Mouse (Mus musculus) cerebellum, adult 11 months (tissue): Measurements from ENCODE around the gene Tgfbr3.
A peak's percentile ranks its signal among the peaks of the same experiment; 100 is the strongest.

Source experiments
- DNase-seq: peaks from one replicate; pipeline ENCODE4 v3.0.0; 2022

The Tgfbr3 gene

GRCm38 (mm10) chr5:107101135-107101534 is 188.3 kb downstream of the Tgfbr3 start:
- DNase-seq: no peak

DNA sequence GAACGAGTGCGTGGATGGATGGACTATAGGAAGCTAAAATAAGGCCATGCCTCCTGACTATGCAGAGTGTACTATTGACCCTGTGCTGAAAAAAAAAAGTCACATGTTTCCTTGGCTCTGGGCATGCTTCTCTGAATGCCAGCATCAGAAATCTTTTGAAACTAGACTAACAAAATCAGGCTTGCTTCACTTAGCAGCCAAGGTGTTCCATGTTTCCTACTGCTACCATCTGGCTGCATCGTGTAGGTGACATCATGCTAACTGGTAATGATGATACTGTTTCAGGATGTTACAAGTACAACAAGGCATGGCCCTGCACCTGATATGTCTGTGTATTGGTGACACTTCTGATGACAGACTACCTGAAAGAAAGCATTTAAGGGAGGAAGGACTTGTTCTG is 189.8 kb downstream of the Tgfbr3 start:
- no peak for DNase-seq

GRCm38 (mm10) chr5:107099076-107099475 is 190.4 kb downstream of the Tgfbr3 start:
- DNase-seq: peak; percentile 33

DNA sequence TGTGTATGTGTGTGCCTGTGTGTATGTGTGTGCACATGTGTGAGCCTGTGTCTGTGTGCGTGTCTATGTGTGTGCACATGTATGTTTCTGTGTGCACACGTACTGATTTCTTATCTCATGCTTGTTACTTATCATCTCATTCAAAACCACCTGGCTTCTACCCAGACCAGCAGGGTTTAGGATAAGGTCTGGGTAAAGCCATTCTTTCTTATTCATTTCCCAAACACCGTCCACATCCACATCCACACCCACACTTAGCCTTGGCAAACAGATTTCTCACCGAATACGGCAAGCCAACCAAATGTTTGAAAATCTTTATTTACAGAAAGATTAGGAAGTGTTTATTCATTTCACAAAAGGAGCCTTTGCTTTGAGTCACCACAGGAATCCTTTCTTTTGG is 191.4 kb downstream of the Tgfbr3 start:
- DNase-seq: no peak

DNA sequence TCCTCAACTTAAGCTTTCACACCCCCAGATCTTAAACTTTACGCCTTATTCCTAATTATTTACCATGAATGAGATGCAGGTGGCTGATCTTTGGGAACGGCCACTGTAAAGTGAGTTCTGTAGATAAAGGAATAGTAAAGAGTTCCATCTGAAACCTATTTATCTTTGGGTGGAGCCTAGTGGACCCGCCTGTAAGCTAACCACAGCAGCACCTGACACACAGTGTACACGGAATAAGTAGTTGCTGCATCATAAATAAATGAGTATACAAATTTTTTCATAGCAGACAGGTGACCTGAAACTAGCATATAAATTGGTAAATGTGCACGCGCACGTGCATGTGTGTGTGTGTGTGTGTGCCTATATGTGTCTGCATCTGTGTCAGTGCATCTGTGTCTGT is 192.1 kb downstream of the Tgfbr3 start:
- DNase-seq: no peak

GRCm38 (mm10) chr5:107094233-107094632 is 195.2 kb downstream of the Tgfbr3 start:
- DNase-seq: no peak

- no peak for DNase-seq
Observed at GRCm38 (mm10) chr5:107093253-107093652, 196.2 kb downstream of the Tgfbr3 start.

- DNase-seq: no peak
Observed at GRCm38 (mm10) chr5:107092137-107092536, 197.3 kb downstream of the Tgfbr3 start.

DNA sequence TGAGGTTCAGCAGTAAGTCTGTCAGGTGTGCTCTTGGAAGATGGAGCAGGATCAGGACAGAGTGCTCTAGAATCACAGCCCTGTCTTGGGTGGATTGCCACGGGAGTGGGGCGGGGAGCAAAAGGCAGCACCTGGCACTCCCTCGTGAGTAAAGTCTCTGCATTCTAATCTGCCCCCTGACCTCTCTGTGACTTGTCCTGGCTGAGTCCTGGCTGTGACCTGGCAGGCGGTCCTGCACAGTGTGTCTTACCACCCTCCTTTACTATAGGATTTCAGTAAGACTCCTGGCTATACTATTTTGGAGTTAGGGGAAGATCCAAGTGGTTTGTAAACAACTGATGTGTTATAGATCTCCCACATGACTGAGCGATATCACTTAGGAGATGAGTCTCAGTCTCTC is 199.5 kb downstream of the Tgfbr3 start:
- DNase-seq: no peak

DNA sequence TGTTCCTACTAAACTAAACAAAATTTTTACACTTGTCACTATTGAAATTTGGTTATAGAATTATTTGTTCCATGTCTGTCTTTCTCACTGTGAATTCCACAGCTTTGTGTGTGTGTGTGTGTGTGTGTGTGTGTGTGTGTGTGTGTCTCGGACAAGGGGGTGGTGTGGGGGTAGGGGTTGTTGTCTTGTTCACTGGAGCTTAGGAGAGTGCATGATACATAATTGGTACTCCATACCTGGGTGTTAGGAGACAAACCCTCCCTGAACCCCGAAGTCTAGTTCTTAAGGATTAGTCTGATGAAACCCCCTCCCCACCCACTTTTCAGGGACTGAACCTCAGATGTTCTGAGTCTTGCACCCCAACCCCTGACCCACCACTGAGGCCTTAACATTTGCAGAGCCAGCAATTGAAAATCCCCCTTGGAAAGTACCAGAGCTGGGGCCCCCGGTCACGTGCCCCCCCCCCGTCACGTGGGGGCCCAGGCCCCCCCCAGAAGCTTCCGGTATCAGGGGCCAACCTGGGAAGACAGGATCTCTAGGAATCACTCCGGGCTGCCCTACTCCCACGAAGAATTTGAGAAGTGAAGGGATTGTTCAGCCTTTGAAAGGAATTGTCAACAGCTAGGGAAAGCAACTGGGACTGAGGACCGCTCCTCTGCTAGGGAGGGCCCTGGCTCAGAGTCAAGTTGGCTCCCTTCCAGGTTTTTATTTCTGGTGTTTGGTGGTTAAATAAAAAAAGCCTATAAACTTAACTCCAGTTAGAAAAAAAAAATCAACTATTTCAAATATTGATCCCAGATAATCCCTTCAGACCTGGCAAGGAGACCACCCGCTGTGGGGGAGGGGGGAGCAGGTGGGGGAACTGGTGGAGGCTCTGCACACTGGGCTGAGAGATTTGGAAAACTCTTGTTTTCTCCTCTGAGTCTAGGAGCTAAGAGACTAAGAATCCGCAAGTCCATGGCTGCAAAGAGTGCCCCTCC is 201.3 kb downstream of the Tgfbr3 start:
- no peak for DNase-seq

GRCm38 (mm10) chr5:107087291-107087690 is 202.1 kb downstream of the Tgfbr3 start:
- DNase-seq: no peak

GRCm38 (mm10) chr5:107086166-107086565 is 203.3 kb downstream of the Tgfbr3 start:
- DNase-seq: no peak

GRCm38 (mm10) chr5:107084431-107084830 is 205.0 kb downstream of the Tgfbr3 start:
- DNase-seq: no peak

- DNase-seq: no peak
Observed at GRCm38 (mm10) chr5:107082011-107082410, 207.4 kb downstream of the Tgfbr3 start.

DNA sequence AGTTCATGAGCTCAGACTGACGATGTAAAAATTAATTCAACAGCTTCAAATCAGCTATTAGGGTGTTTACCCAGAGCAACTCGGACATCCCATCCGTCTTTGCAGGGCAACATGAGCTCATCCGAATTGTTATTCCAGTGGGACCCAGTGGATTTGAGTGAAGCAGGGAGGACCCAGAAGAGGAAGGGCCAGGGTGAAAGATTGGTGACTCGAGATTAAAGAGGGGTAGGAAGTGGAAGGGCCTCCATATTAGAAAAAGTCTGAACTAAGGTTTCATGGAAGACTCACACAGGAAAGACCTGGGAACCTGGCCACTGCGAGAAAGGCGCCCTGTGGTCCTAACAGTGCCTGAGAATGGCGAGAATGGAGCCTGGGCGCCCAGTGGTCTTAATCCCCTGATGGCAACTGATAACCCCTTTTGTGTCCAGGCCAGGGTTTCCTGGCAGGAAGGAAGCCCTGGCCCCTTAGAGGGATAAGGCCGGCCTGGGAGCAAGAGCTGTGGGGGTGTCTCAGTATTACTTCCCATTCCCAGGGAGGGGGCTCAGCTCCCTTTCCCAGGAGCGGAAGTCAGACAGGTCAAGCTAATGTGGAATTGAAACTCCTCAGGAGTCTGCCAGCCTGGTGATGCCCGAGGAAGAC is 208.3 kb downstream of the Tgfbr3 start:
- no peak for DNase-seq

GRCm38 (mm10) chr5:107079920-107080319 is 209.5 kb downstream of the Tgfbr3 start:
- DNase-seq: no peak

DNA sequence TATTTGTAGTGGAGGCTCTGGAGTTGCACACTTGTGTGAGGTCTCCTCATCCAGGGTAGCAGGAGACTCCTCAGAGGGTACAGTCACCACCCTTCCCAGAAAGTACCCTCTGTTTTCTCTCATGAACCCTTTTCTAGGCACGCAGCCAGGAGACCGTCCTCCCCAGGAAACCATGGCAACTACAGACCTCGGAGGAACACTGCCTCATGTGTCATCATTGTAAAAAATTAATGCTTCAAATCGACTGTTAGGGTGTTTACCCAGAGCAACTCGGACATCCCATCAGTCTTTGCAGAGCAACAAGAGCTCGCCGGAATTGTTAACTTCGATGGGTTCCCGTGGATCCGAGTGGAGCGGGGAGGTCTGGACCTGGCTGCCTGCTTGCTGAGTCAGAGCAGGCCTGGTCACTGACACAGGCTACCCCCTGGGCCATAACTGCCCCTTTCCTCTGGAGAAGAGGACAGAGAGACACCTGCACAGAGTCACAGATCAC is 210.2 kb downstream of the Tgfbr3 start:
- no peak for DNase-seq

- no peak for DNase-seq
Observed at GRCm38 (mm10) chr5:107078361-107078760, 211.1 kb downstream of the Tgfbr3 start.

- no peak for DNase-seq
Observed at GRCm38 (mm10) chr5:107077900-107078299, 211.5 kb downstream of the Tgfbr3 start.

- no peak for DNase-seq
Observed at GRCm38 (mm10) chr5:107074980-107075583, 214.3 kb downstream of the Tgfbr3 start.

GRCm38 (mm10) chr5:107074350-107074749 is 215.1 kb downstream of the Tgfbr3 start:
- DNase-seq: no peak

DNA sequence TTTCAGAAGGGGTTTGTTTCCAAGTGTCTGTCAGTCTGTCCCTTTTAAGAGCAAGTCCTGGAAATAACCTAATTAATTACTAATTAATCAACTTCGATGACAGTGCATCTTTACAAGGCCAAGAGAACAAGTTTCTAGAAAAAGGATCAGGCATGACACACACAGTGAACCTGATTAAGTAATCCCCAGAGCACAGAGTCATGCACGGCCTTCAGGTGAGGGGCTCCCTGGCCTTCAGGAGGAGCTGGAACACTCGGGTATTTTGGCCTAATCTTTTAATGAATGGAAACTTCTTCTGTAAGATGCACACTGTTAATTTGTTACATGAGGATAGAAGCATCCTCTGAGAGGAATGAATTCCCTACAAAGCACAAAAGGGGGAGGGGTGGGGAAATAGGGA is 215.9 kb downstream of the Tgfbr3 start:
- no peak for DNase-seq

DNA sequence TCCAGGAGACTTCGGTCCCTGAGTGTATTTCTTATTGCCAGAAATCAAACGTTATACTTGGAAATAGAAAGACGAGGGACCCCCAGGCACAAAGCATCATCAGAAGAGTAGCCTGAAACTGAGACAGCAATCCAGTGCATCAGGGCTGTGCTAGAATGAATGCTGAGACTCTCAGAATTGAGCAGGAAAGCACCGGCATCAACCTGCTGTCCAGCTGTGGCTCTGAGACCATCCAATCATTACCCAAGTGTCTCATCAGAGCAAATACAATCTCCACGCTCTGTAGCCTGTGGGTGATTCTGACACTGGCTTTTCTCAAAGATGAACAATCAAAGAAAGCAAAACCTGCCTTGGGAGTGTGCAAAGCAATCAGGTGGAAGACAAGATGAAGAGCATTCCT is 221.3 kb downstream of the Tgfbr3 start:
- no peak for DNase-seq

DNA sequence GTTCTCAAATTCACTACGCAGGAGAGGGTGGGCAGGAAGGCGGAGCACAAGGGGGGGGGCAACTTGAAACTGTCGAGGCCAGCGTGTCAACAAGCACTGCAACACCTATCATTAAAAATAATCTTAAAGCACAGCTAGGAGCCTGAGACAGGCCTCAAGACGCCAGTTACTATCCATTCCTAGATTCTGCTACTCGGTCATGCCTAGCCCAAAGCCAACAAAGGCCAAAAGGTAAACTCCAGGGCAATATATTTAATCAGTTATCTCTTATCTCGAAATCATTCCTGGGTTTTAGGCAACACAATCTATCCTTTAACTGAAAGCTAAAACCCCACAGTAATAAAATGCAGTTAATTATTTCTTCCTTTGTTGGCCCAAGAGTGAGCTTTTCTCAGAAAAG is 221.9 kb downstream of the Tgfbr3 start:
- DNase-seq: no peak
